Mouse (Mus musculus) ES-E14 (cell line): ENCODE measurements around the gene Trp63. TPM values are rescaled to one million over a fixed set of nuclear protein-coding genes. Genes with fewer than 3 reads are reported as not detected.

Source experiments
- DNase-seq: peaks from one replicate; pipeline ENCODE4 v3.0.0-alpha.2; 2013; ENCODE audit warnings: low read depth, low spot score
- H3K27ac ChIP-seq: 2 replicates; pipeline ENCODE4 v1.5.1; 2012; ENCODE audit warnings: low read depth, mild to moderate bottlenecking, low read length, moderate library complexity, mixed read lengths; ENCODE audit not compliant: poor library complexity, insufficient read depth, severe bottlenecking
- H3K36me3 ChIP-seq: 2 replicates; pipeline ENCODE4 v1.6.1; 2012; ENCODE audit warnings: mild to moderate bottlenecking, low read length, moderate library complexity, mixed read lengths; ENCODE audit not compliant: control insufficient read depth, poor library complexity, insufficient read depth, severe bottlenecking
- H3K4me1 ChIP-seq, 2 experiments: fragments of 150-350 bp in 1 of 2; sonication (generic) in 1 of 2; 2 replicates each; pipeline ENCODE4 v1.6.1; 2012; ENCODE audit warnings: low read length in 2 of 2, mild to moderate bottlenecking in 1 of 2, mixed read lengths in 1 of 2; ENCODE audit not compliant: control insufficient read depth in 2 of 2, insufficient read depth in 2 of 2, poor library complexity in 1 of 2
- H3K4me3 ChIP-seq, 2 experiments: fragments of 150-350 bp in 1 of 2; sonication (generic) in 1 of 2; 2 replicates each; pipeline ENCODE4 v1.5.1; 2012; ENCODE audit warnings: low read length in 2 of 2, low read depth in 1 of 2, mild to moderate bottlenecking in 1 of 2, mixed read lengths in 1 of 2; ENCODE audit not compliant: insufficient read depth in 1 of 2, poor library complexity in 1 of 2, severe bottlenecking in 1 of 2
- H3K9ac ChIP-seq: 2 replicates; pipeline ENCODE4 v1.6.1; 2012; ENCODE audit warnings: low read depth, mild to moderate bottlenecking, low read length, mixed read lengths; ENCODE audit not compliant: poor library complexity, insufficient read depth, severe bottlenecking
- H3K9me3 ChIP-seq: fragments of 150-350 bp; sonication (generic); 2 replicates; pipeline ENCODE4 v1.6.1; 2012; ENCODE audit warnings: low read depth, mild to moderate bottlenecking, low read length; ENCODE audit not compliant: control insufficient read depth, insufficient read depth
- CHD2 ChIP-seq: IDR thresholded peaks from 2 replicates; pipeline ENCODE4 v1.6.1; 2014; ENCODE audit warnings: mild to moderate bottlenecking, low read depth, low read length, inconsistent platforms
- HCFC1 ChIP-seq: IDR thresholded peaks from 2 replicates; pipeline ENCODE4 v1.6.1; 2012; ENCODE audit warnings: low read length, inconsistent platforms, borderline replicate concordance; ENCODE audit not compliant: insufficient read depth
- MAFK ChIP-seq: IDR thresholded peaks from 2 replicates; pipeline ENCODE4 v1.6.1; 2014; ENCODE audit warnings: mild to moderate bottlenecking, low read depth, low read length, inconsistent platforms; ENCODE audit not compliant: insufficient read depth
- ZC3H11A ChIP-seq: IDR thresholded peaks from 2 replicates; pipeline ENCODE4 v1.6.1; 2012; ENCODE audit warnings: low read depth, mild to moderate bottlenecking, inconsistent platforms, low read length, borderline replicate concordance
- ZNF384 ChIP-seq: IDR thresholded peaks from 2 replicates; pipeline ENCODE4 v1.6.1; 2012; ENCODE audit warnings: low read depth, low read length, inconsistent platforms
- in situ Hi-C, 2 experiments: fragments of 600-800 bp; cut with MboI; formaldehyde crosslinking; loops; one replicate each; pipeline ENCODE4 v1.15.1; 2025; ENCODE audit warnings: low sequenced_read_pairs in 2 of 2, inconsistent platforms in 1 of 2; ENCODE audit not compliant: unreplicated experiment in 2 of 2
- total RNA-seq: library from RNA; depleted of rRNA; stranded (reverse); fragments of 300-350 nt; gene quantifications from 2 replicates; pipeline ENCODE4 v1.2.3, GENCODE M21; 2012

Gene Trp63
- total RNA-seq, 1 experiment, result 0.13 TPM

DNA sequence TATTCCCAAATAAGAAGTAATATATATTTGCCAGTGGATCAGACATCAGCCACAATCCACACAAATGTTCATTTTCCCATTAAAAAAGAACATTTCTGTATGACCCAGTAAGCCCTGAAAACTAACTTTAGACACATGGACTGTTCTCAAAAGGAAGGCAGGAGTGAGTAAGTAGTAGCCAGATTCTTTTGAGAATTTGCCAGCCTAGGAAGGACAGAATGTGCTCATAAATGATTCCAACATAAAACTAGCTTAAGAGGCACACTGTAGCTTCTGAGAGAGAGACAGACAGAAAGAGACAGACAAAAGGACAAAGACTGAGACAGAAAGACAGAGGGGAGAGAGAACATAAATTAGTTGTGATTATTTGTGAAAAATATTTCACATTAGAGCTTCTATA lies 123.6 kb downstream of the Trp63 start:
- no peak for DNase-seq
- Histone ChIP-seq H3K9me3 (no peaks in the 10 kb centered on the region), H3K4me3 (no peak overlapping the region), H3K9ac (no peak overlapping the region), H3K27ac (no peak overlapping the region), H3K4me1 (no peaks in the 10 kb centered on the region), H3K36me3 (no peaks in the 10 kb centered on the region)
- TF ChIP-seq HCFC1 (no peak), MAFK (no peak), ZC3H11A (no peak), CHD2 (no peak), ZNF384 (no peak)
- in situ Hi-C loops, result no loop called here

DNA sequence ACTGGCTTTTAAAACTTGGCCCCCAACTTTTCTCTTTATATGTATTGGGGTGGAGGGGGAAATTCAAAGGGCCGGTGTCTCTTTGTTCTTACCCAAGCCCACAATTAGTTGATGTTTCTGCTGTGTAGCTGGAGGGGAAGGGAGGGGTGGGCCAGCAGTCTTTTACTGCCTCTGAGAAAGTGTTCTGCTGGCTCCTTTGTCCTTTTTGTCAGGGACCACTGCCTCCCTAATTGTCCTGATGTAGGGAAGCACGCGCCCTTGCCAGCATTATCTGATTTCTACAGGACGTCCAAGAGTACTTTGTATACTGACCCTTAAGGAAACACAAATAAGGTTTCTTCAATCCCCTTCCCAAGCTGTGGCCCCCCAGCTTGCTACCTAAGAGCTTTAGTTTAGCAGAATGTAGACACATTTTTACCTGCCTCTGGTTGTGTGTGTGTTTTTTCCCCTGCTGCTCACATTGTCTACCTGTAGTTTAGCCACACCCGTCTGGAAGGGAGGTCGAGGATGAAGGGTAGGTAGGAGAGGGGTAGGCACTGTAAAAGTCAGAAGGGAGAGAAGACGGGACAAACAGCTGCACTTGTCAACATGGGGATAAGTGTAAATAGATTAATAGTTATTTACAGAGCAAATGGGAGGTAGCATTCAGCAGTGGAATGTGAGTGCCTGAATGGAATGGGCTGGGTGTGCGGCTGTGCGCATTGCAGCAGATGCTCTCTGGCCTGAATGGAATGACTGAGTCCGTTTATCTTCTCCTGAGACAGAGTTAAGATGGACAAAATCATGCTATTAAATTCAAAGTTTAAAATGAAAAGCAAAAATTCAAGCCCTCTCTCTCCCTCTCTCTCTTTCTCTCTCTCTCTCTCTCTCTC lies 134.4 kb downstream of the Trp63 start:
- in situ Hi-C loops, result no loop called here
- H3K36me3 ChIP-seq, result no peaks in the 10 kb centered on the region
- no peak overlapping the region for H3K4me3 ChIP-seq
- DNase-seq, result peak; percentile 38
- TF ChIP-seq ZC3H11A (no peak), HCFC1 (no peak), ZNF384 (no peak), MAFK (no peak), CHD2 (no peak)
- H3K9me3 ChIP-seq, result no peaks in the 10 kb centered on the region
- no peak overlapping the region for H3K9ac ChIP-seq
- peaks cover 0 to 5% of the 10 kb centered on the region in 2 experiments; a peak in 1 of 4 replicates for H3K4me1 ChIP-seq
- H3K27ac ChIP-seq, result no peak overlapping the region

DNA sequence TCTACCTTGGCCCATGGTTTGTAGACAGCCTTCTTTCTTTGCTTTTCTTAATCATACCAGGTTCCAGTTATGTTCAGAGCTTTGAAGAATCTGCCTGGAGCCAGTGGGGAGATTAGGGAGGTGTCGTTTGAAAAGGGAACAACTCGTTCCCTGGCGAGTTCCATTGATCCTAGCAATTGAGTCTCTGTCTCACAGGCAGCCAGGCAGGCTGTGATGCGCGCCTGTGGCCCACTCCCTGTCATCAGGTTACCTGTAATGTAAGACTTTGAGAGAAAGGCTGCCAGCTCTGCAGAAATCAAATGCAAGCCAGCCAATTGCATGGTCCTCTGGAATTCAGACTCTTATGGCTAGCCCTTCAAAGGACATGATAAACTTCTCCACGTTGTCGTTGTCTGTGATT lies 142.5 kb downstream of the Trp63 start:
- in situ Hi-C loops, result no loop called here
- Histone ChIP-seq H3K9me3 (no peaks in the 10 kb centered on the region), H3K36me3 (no peaks in the 10 kb centered on the region), H3K4me3 (no peak overlapping the region), H3K4me1 (no peaks in the 10 kb centered on the region), H3K27ac (no peak overlapping the region), H3K9ac (no peak overlapping the region)
- no peak for DNase-seq
- TF ChIP-seq ZNF384 (no peak), ZC3H11A (no peak), CHD2 (no peak), HCFC1 (no peak), MAFK (no peak)

DNA sequence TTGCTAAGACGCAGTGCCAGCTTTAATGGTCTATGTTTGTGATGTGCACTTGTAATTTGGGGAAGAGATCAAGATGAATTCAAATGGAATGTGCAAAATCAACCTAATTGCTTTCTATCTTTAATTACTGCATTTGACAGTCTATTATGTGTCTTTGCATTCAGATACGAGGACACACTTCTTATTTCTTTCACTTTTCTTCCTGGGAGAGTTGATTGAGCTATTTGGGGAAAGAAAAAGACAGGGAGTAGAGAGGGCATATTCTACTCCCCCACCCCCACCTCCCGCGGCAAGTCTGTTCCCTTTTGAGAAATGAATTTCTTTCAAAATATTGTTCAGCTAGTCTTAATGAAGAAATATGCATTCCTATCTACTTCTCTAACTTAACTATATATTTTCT lies 149.0 kb downstream of the Trp63 start:
- Histone ChIP-seq H3K9ac (no peak overlapping the region), H3K36me3 (no peaks in the 10 kb centered on the region), H3K4me3 (no peak overlapping the region), H3K4me1 (no peaks in the 10 kb centered on the region), H3K27ac (no peak overlapping the region), H3K9me3 (no peaks in the 10 kb centered on the region)
- no peak for DNase-seq
- in situ Hi-C loops, result no loop called here
- TF ChIP-seq HCFC1, result no peak
- no peak for TF ChIP-seq ZC3H11A
- TF ChIP-seq ZNF384, result no peak
- TF ChIP-seq MAFK, result no peak
- TF ChIP-seq CHD2, result no peak

GRCm38 (mm10) chr16:25835301-25835700 lies 151.7 kb downstream of the Trp63 start:
- Histone ChIP-seq H3K27ac (no peak overlapping the region), H3K4me3 (no peak overlapping the region), H3K36me3 (no peaks in the 10 kb centered on the region), H3K9me3 (no peaks in the 10 kb centered on the region), H3K4me1 (no peaks in the 10 kb centered on the region), H3K9ac (no peak overlapping the region)
- no peak for TF ChIP-seq MAFK
- TF ChIP-seq ZNF384, result no peak
- no peak for TF ChIP-seq ZC3H11A
- no peak for TF ChIP-seq CHD2
- TF ChIP-seq HCFC1, result no peak
- in situ Hi-C loops, result no loop called here
- no peak for DNase-seq
